Mouse (Mus musculus): Measurements from ENCODE around the gene Mgmt. TPM values are rescaled to one million over a fixed set of nuclear protein-coding genes. Genes with fewer than 3 reads are reported as not detected.

The Mgmt gene
- total RNA-seq (2023), result under 1 TPM; 0.72 to 0.95 TPM

GRCm38 (mm10) chr7:136894106-136894986 lies at the start of gene Mgmt:
Gene Mgmt (plus strand): TSS chr7:136894614.

